Mouse (Mus musculus): Measurements from ENCODE around the gene Tmem161a. TPM values are rescaled to one million over a fixed set of nuclear protein-coding genes. Genes with fewer than 3 reads are reported as not detected.

The Tmem161a gene
- polyA plus RNA-seq (2014; fragmentation: Nextera tagmentation; extraction: Ambion mirVana), result 42.5 and 45.1 TPM in 2 replicates

- H3K36me3 ChIP-seq (ENCODE audit: control insufficient read depth, insufficient read depth, low read length), result no peaks in the 10 kb centered on the region; the same call in 1 of the 2 replicates
- no peak within 1 kb of the TSS for H3K27ac ChIP-seq (ENCODE audit: low read depth, low read length)
- peak; percentile 91 for DNase-seq (ENCODE audit: low spot score)
- H3K4me1 ChIP-seq (replicated peaks; ENCODE audit: control insufficient read depth, insufficient read depth, low read length), result 0 out of 2 replicates have a peak, but pooled peaks cover 5% of the 10 kb centered on the region
- peak within 1 kb of the TSS; percentile 68 for H3K9ac ChIP-seq (ENCODE audit: low read length)
- peak within 1 kb of the TSS; percentile 49 for H3K4me3 ChIP-seq (ENCODE audit: low read depth, low read length)
- H3K4me2 ChIP-seq (ENCODE audit: low read depth, low read length, severe bottlenecking), result peak within 1 kb of the TSS; percentile 58
- ATAC-seq (replicated peaks; ENCODE audit: low FRiP score), result peak; percentile 93
- H3K27me3 ChIP-seq (ENCODE audit: control insufficient read depth, insufficient read depth, low read length), result no peaks in the 10 kb centered on the region
- 2% methylated on average over 27 of the region's 27 CpGs for WGBS
- H3K9me3 ChIP-seq (ENCODE audit: control insufficient read depth, low read length), result no peaks in the 10 kb centered on the region
Measured at GRCm38 (mm10) chr8:70172043-70172681, at the start of gene Tmem161a. Gene Tmem161a, plus strand, starts transcription at chr8:70172356.

- DNase-seq (ENCODE audit: low spot score) (no peak), ATAC-seq (replicated peaks; ENCODE audit: low FRiP score) (no peak)
- H3K27me3 ChIP-seq (ENCODE audit: control insufficient read depth, insufficient read depth, low read length), result peaks cover 2% of the 10 kb centered on the region; the same call in 1 of the 2 replicates
- no peak overlapping the region for H3K9ac ChIP-seq (ENCODE audit: low read length)
- H3K4me1 ChIP-seq (replicated peaks; ENCODE audit: control insufficient read depth, insufficient read depth, low read length), result peaks cover 2% of the 10 kb centered on the region; the same call in 1 of the 2 replicates
- H3K4me2 ChIP-seq (ENCODE audit: low read depth, low read length, severe bottlenecking), result no peak overlapping the region
- H3K9me3 ChIP-seq (ENCODE audit: control insufficient read depth, low read length), result no peaks in the 10 kb centered on the region
- H3K36me3 ChIP-seq (ENCODE audit: control insufficient read depth, insufficient read depth, low read length), result no peaks in the 10 kb centered on the region
- H3K27ac ChIP-seq (ENCODE audit: low read depth, low read length), result no peak overlapping the region
- no peak overlapping the region for H3K4me3 ChIP-seq (ENCODE audit: low read depth, low read length)
- WGBS, result 63% methylated on average over 2 of the region's 2 CpGs
Measured at GRCm38 (mm10) chr8:70122863-70123262, 49.3 kb upstream of the Tmem161a start.

GRCm38 (mm10) chr8:70124992-70125391 lies 47.2 kb upstream of the Tmem161a start:
- WGBS, result 61% methylated on average over 8 of the region's 8 CpGs
- Histone ChIP-seq H3K9ac (ENCODE audit: low read length) (no peak overlapping the region), H3K27ac (ENCODE audit: low read depth, low read length) (no peak overlapping the region), H3K9me3 (ENCODE audit: control insufficient read depth, low read length) (no peaks in the 10 kb centered on the region), H3K4me2 (ENCODE audit: low read depth, low read length, severe bottlenecking) (no peak overlapping the region), H3K4me1 (replicated peaks; ENCODE audit: control insufficient read depth, insufficient read depth, low read length) (no peaks in the 10 kb centered on the region), H3K36me3 (ENCODE audit: control insufficient read depth, insufficient read depth, low read length) (no peaks in the 10 kb centered on the region), H3K4me3 (ENCODE audit: low read depth, low read length) (no peak overlapping the region), H3K27me3 (ENCODE audit: control insufficient read depth, insufficient read depth, low read length) (no peaks in the 10 kb centered on the region)
- ATAC-seq (replicated peaks; ENCODE audit: low FRiP score) (no peak), DNase-seq (ENCODE audit: low spot score) (no peak)

GRCm38 (mm10) chr8:70128435-70128834 lies 43.7 kb upstream of the Tmem161a start:
- no peak overlapping the region for H3K4me2 ChIP-seq (ENCODE audit: low read depth, low read length, severe bottlenecking)
- no peaks in the 10 kb centered on the region for H3K27me3 ChIP-seq (ENCODE audit: control insufficient read depth, insufficient read depth, low read length)
- H3K9ac ChIP-seq (ENCODE audit: low read length), result no peak overlapping the region
- no peak overlapping the region for H3K4me3 ChIP-seq (ENCODE audit: low read depth, low read length)
- WGBS, result 74% methylated on average over 3 of the region's 3 CpGs
- H3K4me1 ChIP-seq (replicated peaks; ENCODE audit: control insufficient read depth, insufficient read depth, low read length), result peaks cover 2% of the 10 kb centered on the region; the same call in 1 of the 2 replicates
- H3K27ac ChIP-seq (ENCODE audit: low read depth, low read length), result no peak overlapping the region
- ATAC-seq (replicated peaks; ENCODE audit: low FRiP score) (no peak), DNase-seq (ENCODE audit: low spot score) (no peak)
- H3K9me3 ChIP-seq (ENCODE audit: control insufficient read depth, low read length), result no peaks in the 10 kb centered on the region
- peaks cover 1% of the 10 kb centered on the region; the same call in 1 of the 2 replicates for H3K36me3 ChIP-seq (ENCODE audit: control insufficient read depth, insufficient read depth, low read length)

- Histone ChIP-seq H3K27me3 (ENCODE audit: control insufficient read depth, insufficient read depth, low read length) (no peaks in the 10 kb centered on the region), H3K4me2 (ENCODE audit: low read depth, low read length, severe bottlenecking) (no peak overlapping the region), H3K4me1 (replicated peaks; ENCODE audit: control insufficient read depth, insufficient read depth, low read length) (peaks cover 2% of the 10 kb centered on the region; the same call in 1 of the 2 replicates), H3K36me3 (ENCODE audit: control insufficient read depth, insufficient read depth, low read length) (peaks cover 5% of the 10 kb centered on the region; the same call in 1 of the 2 replicates), H3K9me3 (ENCODE audit: control insufficient read depth, low read length) (no peaks in the 10 kb centered on the region), H3K27ac (ENCODE audit: low read depth, low read length) (no peak overlapping the region), H3K4me3 (ENCODE audit: low read depth, low read length) (no peak overlapping the region), H3K9ac (ENCODE audit: low read length) (no peak overlapping the region)
- DNase-seq (ENCODE audit: low spot score) (no peak), ATAC-seq (replicated peaks; ENCODE audit: low FRiP score) (no peak)
- WGBS, result 72% methylated on average over 9 of the region's 9 CpGs
Measured at GRCm38 (mm10) chr8:70129309-70129952, 42.7 kb upstream of the Tmem161a start.

- Histone ChIP-seq H3K27me3 (ENCODE audit: control insufficient read depth, insufficient read depth, low read length) (no peaks in the 10 kb centered on the region), H3K9ac (ENCODE audit: low read length) (no peak overlapping the region), H3K36me3 (ENCODE audit: control insufficient read depth, insufficient read depth, low read length) (peaks cover 8% of the 10 kb centered on the region; the same call in 1 of the 2 replicates), H3K27ac (ENCODE audit: low read depth, low read length) (no peak overlapping the region), H3K4me3 (ENCODE audit: low read depth, low read length) (no peak overlapping the region), H3K4me2 (ENCODE audit: low read depth, low read length, severe bottlenecking) (no peak overlapping the region), H3K4me1 (replicated peaks; ENCODE audit: control insufficient read depth, insufficient read depth, low read length) (peaks cover 2% of the 10 kb centered on the region; the same call in 1 of the 2 replicates), H3K9me3 (ENCODE audit: control insufficient read depth, low read length) (no peaks in the 10 kb centered on the region)
- WGBS, result 80% methylated on average over 3 of the region's 3 CpGs
- DNase-seq (ENCODE audit: low spot score), result no peak
- no peak for ATAC-seq (replicated peaks; ENCODE audit: low FRiP score)
Measured at GRCm38 (mm10) chr8:70130066-70130465, 42.1 kb upstream of the Tmem161a start.

- Histone ChIP-seq H3K4me1 (replicated peaks; ENCODE audit: control insufficient read depth, insufficient read depth, low read length) (peaks cover 2% of the 10 kb centered on the region; the same call in 1 of the 2 replicates), H3K36me3 (ENCODE audit: control insufficient read depth, insufficient read depth, low read length) (peaks cover 16% of the 10 kb centered on the region; the same call in 1 of the 2 replicates), H3K4me3 (ENCODE audit: low read depth, low read length) (peak within 1 kb of the TSS; percentile 75), H3K27me3 (ENCODE audit: control insufficient read depth, insufficient read depth, low read length) (no peaks in the 10 kb centered on the region), H3K4me2 (ENCODE audit: low read depth, low read length, severe bottlenecking) (peak within 1 kb of the TSS; percentile 76), H3K9ac (ENCODE audit: low read length) (peak within 1 kb of the TSS; percentile 75), H3K9me3 (ENCODE audit: control insufficient read depth, low read length) (no peaks in the 10 kb centered on the region), H3K27ac (ENCODE audit: low read depth, low read length) (no peak within 1 kb of the TSS)
- peak; percentile 88 for ATAC-seq (replicated peaks; ENCODE audit: low FRiP score)
- WGBS, result 1% methylated on average over 37 of the region's 37 CpGs
- DNase-seq (ENCODE audit: low spot score), result peak; percentile 90
Measured at GRCm38 (mm10) chr8:70131166-70131883, 40.8 kb upstream of the Tmem161a start, which contains the start of gene Nr2c2ap. Gene Nr2c2ap, plus strand, starts transcription at chr8:70131333.

GRCm38 (mm10) chr8:70134086-70134485 lies 38.1 kb upstream of the Tmem161a start:
- no peaks in the 10 kb centered on the region for H3K27me3 ChIP-seq (ENCODE audit: control insufficient read depth, insufficient read depth, low read length)
- H3K9me3 ChIP-seq (ENCODE audit: control insufficient read depth, low read length), result no peaks in the 10 kb centered on the region
- peaks cover 16% of the 10 kb centered on the region; the same call in 1 of the 2 replicates for H3K36me3 ChIP-seq (ENCODE audit: control insufficient read depth, insufficient read depth, low read length)
- no peak overlapping the region for H3K27ac ChIP-seq (ENCODE audit: low read depth, low read length)
- peaks cover 8% of the 10 kb centered on the region for H3K4me1 ChIP-seq (replicated peaks; ENCODE audit: control insufficient read depth, insufficient read depth, low read length)
- WGBS, result 92% methylated on average over 5 of the region's 5 CpGs
- H3K9ac ChIP-seq (ENCODE audit: low read length), result no peak overlapping the region
- ATAC-seq (replicated peaks; ENCODE audit: low FRiP score) (no peak), DNase-seq (ENCODE audit: low spot score) (no peak)
- no peak overlapping the region for H3K4me3 ChIP-seq (ENCODE audit: low read depth, low read length)
- no peak overlapping the region for H3K4me2 ChIP-seq (ENCODE audit: low read depth, low read length, severe bottlenecking)

Data from forebrain, embryonic 11.5 days (tissue).